Mouse (Mus musculus) heart, embryonic 14.5 days (tissue): ENCODE data around the gene Mybpc1. TPM values are rescaled to one million over a fixed set of nuclear protein-coding genes. Genes with fewer than 3 reads are reported as not detected.

Experiments used
- ATAC-seq: fragments of 200-750 bp; cut with Nextera tagmentation; 2 replicates; pipeline ENCODE4 v1.8.0; 2017; ENCODE audit warnings: low read depth, moderate TSS enrichment; ENCODE audit not compliant: insufficient number of reproducible peaks, insufficient read depth, low FRiP score
- H3K27ac ChIP-seq, 2 experiments: fragments of 200-500 bp in 1 of 2; fragments of 300-500 bp in 1 of 2; sonication (generic) in 1 of 2; replicated peaks in 1 of 2; 2 replicates each; pipeline ENCODE4 v1.5.1; 2012 to 2014; ENCODE audit warnings: low read depth in 2 of 2, low read length in 2 of 2, control low read depth in 1 of 2, mild to moderate bottlenecking in 1 of 2, mixed read lengths in 1 of 2; ENCODE audit not compliant: control insufficient read depth in 1 of 2, insufficient read depth in 1 of 2
- H3K27me3 ChIP-seq: fragments of 300-500 bp; sonication (generic); 2 replicates; pipeline ENCODE4 v1.6.1; 2014; ENCODE audit warnings: mild to moderate bottlenecking, low read length, control low read depth; ENCODE audit not compliant: control insufficient read depth, insufficient read depth
- H3K36me3 ChIP-seq: fragments of 300-500 bp; sonication (generic); 2 replicates; pipeline ENCODE4 v1.6.1; 2014; ENCODE audit warnings: mild to moderate bottlenecking, control low read depth, low read length, mixed read lengths; ENCODE audit not compliant: control insufficient read depth, insufficient read depth
- H3K4me1 ChIP-seq, 2 experiments: fragments of 200-500 bp in 1 of 2; fragments of 300-500 bp in 1 of 2; sonication (generic) in 1 of 2; 2 replicates each; pipeline ENCODE4 v1.6.1; 2012 to 2014; ENCODE audit warnings: low read length in 2 of 2, control low read depth in 1 of 2, mixed read lengths in 1 of 2; ENCODE audit not compliant: control insufficient read depth in 2 of 2, insufficient read depth in 2 of 2
- H3K4me2 ChIP-seq: fragments of 300-500 bp; sonication (generic); 2 replicates; pipeline ENCODE4 v1.6.1; 2014; ENCODE audit warnings: mild to moderate bottlenecking, low read length
- H3K4me3 ChIP-seq, 2 experiments: fragments of 200-500 bp in 1 of 2; fragments of 300-500 bp in 1 of 2; sonication (generic) in 1 of 2; 2 replicates each; pipeline ENCODE4 v1.5.1; 2012 to 2014; ENCODE audit warnings: low read length in 2 of 2, mild to moderate bottlenecking in 2 of 2, control low read depth in 1 of 2, low read depth in 1 of 2, moderate library complexity in 1 of 2; ENCODE audit not compliant: control insufficient read depth in 1 of 2, insufficient read depth in 1 of 2
- H3K9ac ChIP-seq: fragments of 300-500 bp; sonication (generic); 2 replicates; pipeline ENCODE4 v1.6.1; 2014; ENCODE audit warnings: mild to moderate bottlenecking, low read length
- H3K9me3 ChIP-seq: fragments of 300-500 bp; sonication (generic); 2 replicates; pipeline ENCODE4 v1.6.1; 2016; ENCODE audit warnings: low read length, control low read depth; ENCODE audit not compliant: control insufficient read depth
- WGBS: fragments of 180-500 bp; shearing (Covaris S2); extraction: QIAGEN DNeasy Blood & Tissue Kit; methylation state at CpG from one replicate; pipeline ENCODE4 v1.1.7; 2014; 5-methylcytosine and 5-hydroxymethylcytosine counted together
- polyA plus RNA-seq: library from polyadenylated mRNA; unstranded; fragments of >200 nt; fragmentation: Nextera tagmentation; extraction: Ambion mirVana; gene quantifications from 2 replicates; pipeline ENCODE4 v1.2.1, GENCODE M21; 2014

The Mybpc1 gene
- polyA plus RNA-seq, 1 experiment from 2014 or later, result 4.9 TPM

DNA sequence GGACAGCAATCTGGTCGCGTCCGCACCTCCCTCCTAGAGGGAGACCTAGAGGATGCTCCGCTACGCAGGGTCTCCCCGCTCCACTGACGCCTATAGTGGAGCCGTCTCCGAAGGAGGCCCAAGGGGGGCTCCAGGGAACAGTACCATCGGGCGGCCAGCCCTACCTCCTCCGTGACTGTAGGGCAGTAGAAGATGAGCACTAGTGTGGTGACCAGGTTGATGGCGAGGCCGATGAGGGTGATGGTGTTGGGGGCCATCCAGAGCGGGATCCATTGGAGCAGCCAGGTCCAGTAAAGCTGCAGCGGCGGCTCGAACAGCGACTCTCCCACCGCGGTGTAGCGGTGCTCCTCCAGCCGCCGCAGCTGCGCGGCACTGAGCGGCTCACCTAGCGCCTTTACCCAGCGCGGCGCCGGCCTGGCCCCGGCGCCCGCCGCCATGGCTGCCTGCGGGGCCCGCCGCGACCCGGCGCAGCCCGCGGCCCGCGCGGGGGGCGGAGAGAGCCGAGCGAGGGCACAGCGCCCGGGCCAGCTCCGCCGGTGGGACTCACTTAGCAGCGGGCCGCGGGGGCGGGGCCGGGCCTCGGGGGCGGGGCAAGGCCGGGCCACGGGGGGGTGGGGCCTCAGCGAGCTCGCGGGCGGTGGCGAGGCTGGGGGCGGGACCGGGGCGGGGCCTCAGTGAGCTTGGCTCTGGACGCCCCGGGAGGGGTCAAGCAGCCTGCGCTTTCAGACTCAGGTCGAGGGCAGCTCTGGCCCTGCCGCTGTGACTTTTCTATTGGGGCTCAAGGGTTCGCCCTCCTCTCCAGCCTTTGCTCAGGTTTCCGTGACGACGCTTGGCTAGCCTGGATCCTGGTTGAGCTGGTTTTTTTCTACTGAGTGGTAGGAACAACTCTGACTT, 101.3 kb downstream of the Mybpc1 start, which contains the start of gene Chpt1:
Gene Chpt1 (minus strand): TSS at position 653 of the 894 bp plus-strand sequence.
- no peaks in the 10 kb centered on the region for H3K27me3 ChIP-seq
- peak within 1 kb of the TSS; percentile 56 to 69 for H3K4me3 ChIP-seq
- peak within 1 kb of the TSS; percentile 86 for H3K9ac ChIP-seq
- peak within 1 kb of the TSS; percentile 19 to 73; a peak in 3 of 4 replicates for H3K27ac ChIP-seq
- under 1% methylated on average over 68 of the region's 80 CpGs for WGBS
- no peaks in the 10 kb centered on the region for H3K9me3 ChIP-seq
- H3K4me2 ChIP-seq, result peak within 1 kb of the TSS; percentile 66
- ATAC-seq, result peak; percentile 97
- H3K4me1 ChIP-seq, result peaks cover 7 to 15% of the 10 kb centered on the region in 2 experiments
- no peaks in the 10 kb centered on the region for H3K36me3 ChIP-seq

DNA sequence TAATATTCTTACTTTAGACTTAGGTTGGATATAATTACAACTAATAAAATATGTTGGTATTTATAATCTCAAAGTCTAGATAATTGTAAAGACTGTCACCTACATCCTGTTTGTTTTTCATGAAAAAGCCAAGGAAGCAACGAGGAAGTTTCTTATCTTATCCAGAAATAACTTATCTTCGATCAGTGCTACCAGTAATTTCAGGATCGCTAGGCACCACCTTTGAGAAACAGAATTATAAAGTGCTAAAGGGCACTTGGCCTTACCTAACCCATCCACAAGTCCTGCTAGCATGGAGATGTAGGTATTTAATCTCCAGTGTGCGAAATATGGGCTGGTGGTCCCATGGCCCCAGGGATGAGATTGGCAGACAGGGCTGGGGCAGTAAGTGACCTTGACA, 102.0 kb downstream of the Mybpc1 start:
- peak overlapping the region in 1 of 2 experiments; percentile 73; a peak in 1 of 4 replicates for H3K27ac ChIP-seq
- peak overlapping the region; percentile 86 for H3K9ac ChIP-seq
- no peak for ATAC-seq
- H3K4me3 ChIP-seq, result peak overlapping the region; percentile 56 to 69
- H3K27me3 ChIP-seq, result no peaks in the 10 kb centered on the region
- peaks cover 7 to 15% of the 10 kb centered on the region in 2 experiments for H3K4me1 ChIP-seq
- H3K9me3 ChIP-seq, result no peaks in the 10 kb centered on the region
- H3K4me2 ChIP-seq, result peak overlapping the region; percentile 66
- 21% methylated on average over 4 of the region's 4 CpGs for WGBS
- no peaks in the 10 kb centered on the region for H3K36me3 ChIP-seq

DNA sequence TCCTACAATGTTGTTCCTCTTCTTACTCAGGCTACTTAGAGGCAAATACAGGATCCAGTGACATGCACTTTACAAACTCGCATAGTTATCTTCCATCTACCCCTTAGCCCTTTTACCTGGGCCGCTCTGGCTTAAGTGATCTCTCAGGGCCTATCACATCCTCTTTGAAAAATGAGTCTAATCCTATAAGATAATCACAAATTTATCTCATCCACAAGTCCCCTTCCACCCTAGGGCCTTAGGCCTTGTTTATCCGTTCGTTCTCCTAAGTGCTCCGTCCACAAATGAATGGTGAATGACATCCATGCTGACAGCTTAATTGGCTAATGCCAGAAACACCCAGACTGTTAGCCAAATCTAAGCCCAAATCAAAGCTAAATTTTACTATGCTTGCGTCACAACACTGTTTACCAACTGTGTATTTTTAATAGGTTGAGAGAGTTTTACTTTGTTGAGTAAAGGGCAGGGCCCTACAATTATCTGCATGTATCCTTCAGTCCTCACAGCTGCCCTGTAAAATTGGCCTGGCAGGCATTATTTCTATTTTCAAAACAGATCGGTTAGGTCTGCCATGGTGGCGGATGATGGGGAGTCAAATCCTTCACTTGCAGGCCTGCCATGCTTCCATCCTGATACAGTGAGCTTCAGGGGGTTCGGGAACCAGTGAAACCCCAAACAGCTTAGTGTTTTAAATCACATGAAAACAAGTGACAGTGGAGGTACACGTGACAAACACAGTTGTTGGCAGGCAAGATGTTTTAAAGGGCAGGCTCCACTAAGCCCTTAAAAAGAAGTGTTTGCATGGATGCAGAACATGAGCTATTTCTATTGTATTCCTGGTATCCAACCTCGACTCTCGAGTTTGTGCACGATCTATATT, 102.8 kb downstream of the Mybpc1 start:
- 52% methylated on average over 13 of the region's 13 CpGs for WGBS
- no peaks in the 10 kb centered on the region for H3K27me3 ChIP-seq
- peaks cover 7 to 15% of the 10 kb centered on the region in 2 experiments for H3K4me1 ChIP-seq
- no peak for ATAC-seq
- H3K4me2 ChIP-seq, result peak overlapping the region; percentile 66
- H3K9me3 ChIP-seq, result no peaks in the 10 kb centered on the region
- H3K4me3 ChIP-seq, result no peak overlapping the region
- H3K27ac ChIP-seq, result peak overlapping the region in 1 of 2 experiments; percentile 11; a peak in 1 of 4 replicates
- no peak overlapping the region for H3K9ac ChIP-seq
- no peaks in the 10 kb centered on the region for H3K36me3 ChIP-seq

DNA sequence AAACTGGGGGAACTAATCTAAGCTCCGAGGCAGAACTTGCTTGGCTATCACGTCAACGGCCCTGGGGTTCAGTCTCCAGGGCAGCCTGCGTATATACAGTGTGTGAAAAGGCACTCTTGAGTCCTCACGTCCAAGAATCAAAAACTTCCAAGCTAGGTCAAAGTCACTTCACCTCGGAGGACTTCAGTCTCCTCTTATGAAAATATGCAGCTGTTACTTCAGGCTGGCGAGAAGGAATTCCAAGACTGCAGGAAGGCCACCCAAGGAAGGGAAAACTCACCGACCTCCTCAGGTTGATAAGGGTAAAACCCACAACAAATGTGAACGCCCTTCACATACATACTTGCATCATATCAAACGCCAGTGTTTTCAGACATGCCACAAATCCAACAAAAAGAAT, 103.6 kb downstream of the Mybpc1 start:
- Histone ChIP-seq H3K27ac (no peak overlapping the region), H3K9ac (no peak overlapping the region), H3K4me1 (peaks cover 7 to 15% of the 10 kb centered on the region in 2 experiments), H3K9me3 (no peaks in the 10 kb centered on the region), H3K36me3 (no peaks in the 10 kb centered on the region), H3K4me3 (no peak overlapping the region), H3K4me2 (no peak overlapping the region), H3K27me3 (no peaks in the 10 kb centered on the region)
- no peak for ATAC-seq
- WGBS, result 48% methylated on average over 10 of the region's 10 CpGs

DNA sequence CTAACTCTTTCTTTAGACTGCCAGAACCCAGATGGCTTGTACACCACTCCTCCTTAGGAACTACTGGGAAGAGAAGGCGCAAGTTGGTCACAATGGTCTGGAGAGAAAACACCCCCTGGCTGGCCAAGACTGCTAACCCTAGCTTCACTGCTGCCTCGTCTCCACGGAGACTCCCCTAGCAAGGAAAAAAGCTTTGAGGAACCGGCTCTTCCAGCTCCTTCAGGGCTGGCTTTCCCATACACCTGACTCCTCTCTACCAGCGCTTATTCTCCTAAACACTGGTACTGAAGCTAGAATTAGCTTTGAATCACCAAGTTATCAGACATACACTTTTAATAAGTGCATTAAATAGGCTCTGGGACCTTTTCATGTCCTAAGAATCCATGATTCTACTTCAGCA, 105.0 kb downstream of the Mybpc1 start:
- peaks cover 5 to 15% of the 10 kb centered on the region in 2 experiments; a peak in 3 of 4 replicates for H3K4me1 ChIP-seq
- H3K9ac ChIP-seq, result no peak overlapping the region
- no peak overlapping the region for H3K27ac ChIP-seq
- no peaks in the 10 kb centered on the region for H3K9me3 ChIP-seq
- WGBS, result 74% methylated on average over 5 of the region's 5 CpGs
- H3K27me3 ChIP-seq, result no peaks in the 10 kb centered on the region
- H3K36me3 ChIP-seq, result no peaks in the 10 kb centered on the region
- no peak overlapping the region for H3K4me2 ChIP-seq
- ATAC-seq, result no peak
- no peak overlapping the region for H3K4me3 ChIP-seq

DNA sequence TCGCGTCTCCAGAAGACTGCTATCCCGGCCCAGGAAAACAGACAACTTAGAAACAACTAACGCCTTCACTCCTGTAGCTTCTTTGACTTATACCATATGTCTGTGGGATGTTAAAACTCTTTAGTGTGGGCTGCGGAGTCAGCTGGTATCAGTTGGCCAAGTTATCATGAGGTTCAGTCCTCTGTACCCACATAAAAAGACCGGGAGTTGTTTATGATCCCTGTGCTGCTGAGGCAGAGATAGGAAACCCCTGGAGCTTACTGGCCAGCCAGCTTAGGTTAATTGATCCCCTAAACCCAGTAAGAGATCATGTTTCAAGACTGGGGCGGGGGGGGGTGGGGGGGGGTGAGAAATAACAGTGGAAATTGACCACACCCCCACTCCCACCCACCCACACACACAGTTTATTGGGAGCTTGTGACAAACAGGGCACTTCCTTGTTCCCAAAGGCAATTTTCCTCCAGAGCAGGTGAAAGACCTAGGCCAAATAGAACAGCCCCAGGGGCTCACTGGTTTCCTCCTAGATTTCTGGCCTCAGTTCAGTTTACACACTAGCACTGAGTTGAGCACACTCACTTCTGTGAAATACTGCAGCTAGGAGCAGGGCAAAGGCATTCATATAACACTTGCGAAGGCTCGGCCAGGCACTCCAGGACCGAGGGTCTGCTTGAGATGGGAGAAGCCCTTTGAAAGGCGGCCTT, 107.9 kb downstream of the Mybpc1 start:
- Histone ChIP-seq H3K4me2 (no peak overlapping the region), H3K9ac (no peak overlapping the region), H3K4me1 (peaks cover 3 to 7% of the 10 kb centered on the region in 2 experiments; a peak in 2 of 4 replicates), H3K9me3 (no peaks in the 10 kb centered on the region), H3K4me3 (no peak overlapping the region), H3K36me3 (no peaks in the 10 kb centered on the region), H3K27me3 (no peaks in the 10 kb centered on the region), H3K27ac (no peak overlapping the region)
- WGBS, result 65% methylated on average over 11 of the region's 11 CpGs
- no peak for ATAC-seq
